Mouse (Mus musculus) layer of hippocampus, postnatal 14 days (tissue): Measurements from ENCODE around the gene Lrp2. TPM values are rescaled to one million over a fixed set of nuclear protein-coding genes. Genes with fewer than 3 reads are reported as not detected.
"Not testable (repeated sequence)": the region's sequence is repeated elsewhere in the genome, so short reads cannot be mapped to it uniquely, and the experiment has no call there.

Source experiments
- DNase-seq, 2 experiments: peaks; one replicate each; pipeline ENCODE4 v3.0.0; 2021 to 2022; ENCODE audit warnings: low spot score in 2 of 2, mixed read lengths in 1 of 2
- total RNA-seq, 2 experiments: library from RNA; stranded (reverse); gene quantifications; 2 replicates each; pipeline ENCODE4 v1.2.3; 2021

The Lrp2 gene
- total RNA-seq, 2 experiments from 2014 or later: 0.67 to 1.2 TPM

GRCm38 (mm10) chr2:69584117-69584933 is 1.5 kb downstream of the Lrp2 start:
- no peak for DNase-seq

GRCm38 (mm10) chr2:69582861-69583260 is 3.0 kb downstream of the Lrp2 start:
- no peak for DNase-seq

DNA sequence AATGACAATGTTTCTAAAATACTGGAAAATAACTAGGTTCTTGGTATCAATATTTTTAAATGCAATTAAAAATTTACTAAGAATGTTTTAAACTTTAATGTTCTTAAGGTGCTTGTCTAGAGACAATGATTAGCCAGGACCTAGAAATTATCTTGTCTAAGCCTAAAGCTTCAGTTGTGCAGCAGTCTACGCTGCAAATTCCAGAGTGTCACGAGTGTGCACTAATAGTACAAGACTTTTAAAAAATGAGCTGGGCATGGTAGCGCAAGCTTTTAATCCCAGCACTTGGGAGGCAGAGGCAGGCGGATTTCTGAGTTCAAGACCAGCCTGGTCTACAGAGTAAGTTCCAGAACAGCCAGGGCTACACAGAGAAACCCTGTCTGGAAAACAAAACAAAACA is 3.8 kb downstream of the Lrp2 start:
- not testable (repeated sequence) for DNase-seq

DNA sequence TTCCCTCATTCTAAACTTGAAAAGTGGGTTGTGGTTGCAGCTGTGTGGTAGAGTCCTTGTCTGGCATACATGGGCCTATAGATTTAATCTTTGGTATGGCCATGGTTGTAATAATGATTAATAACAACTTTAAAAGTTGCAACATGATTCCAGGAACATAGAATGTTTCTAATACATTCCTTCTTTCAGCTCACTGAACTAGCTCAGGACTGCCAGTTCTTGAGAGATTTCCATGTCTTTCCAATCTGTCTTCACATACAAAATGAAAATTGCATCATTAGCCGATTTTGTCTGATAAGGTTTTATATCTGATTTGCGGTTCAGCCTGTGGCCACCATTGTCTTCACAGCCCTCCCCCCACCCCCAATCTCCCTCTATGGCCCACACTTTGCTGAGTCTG is 5.8 kb downstream of the Lrp2 start:
- no peak for DNase-seq

DNA sequence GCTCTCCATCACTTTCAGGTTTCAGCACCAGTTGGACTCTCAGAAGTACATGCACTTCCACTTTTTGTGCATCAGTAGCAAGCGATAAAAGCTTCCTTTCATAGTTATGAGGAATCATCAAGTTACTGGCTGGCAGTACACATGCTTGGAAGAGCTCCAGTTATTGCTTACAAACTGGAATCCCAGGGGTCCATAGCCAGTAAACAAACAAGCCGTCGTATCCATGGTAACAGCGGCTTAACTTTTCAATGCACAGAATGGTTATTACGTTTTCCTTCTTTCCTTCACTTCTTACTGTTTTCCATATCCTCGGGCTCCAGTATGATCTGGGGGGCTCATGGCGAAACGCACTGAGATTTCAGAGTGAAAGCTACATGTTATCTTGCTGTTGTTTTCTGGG is 7.7 kb downstream of the Lrp2 start:
- no peak for DNase-seq

- no peak for DNase-seq
Observed at GRCm38 (mm10) chr2:69576531-69576930, 9.3 kb downstream of the Lrp2 start.

DNA sequence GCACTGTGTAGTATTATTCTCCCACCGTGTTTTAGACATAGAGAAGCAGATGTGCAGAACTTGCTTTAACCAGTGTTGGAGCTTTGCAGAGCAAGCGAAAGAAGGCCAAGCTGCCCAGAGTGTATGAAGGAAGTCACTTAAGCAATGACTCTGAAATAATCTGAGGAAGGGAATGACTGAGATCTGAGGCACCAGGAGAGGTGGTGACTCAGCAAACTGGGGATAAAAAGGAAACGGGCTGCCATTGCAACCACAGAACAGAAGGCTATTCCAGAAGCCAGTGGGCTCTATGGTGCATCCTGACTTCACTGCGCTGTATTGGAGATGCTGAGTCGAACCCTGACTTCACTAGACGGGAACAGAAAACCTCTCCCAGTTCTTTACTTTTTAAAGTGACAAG is 10.9 kb downstream of the Lrp2 start:
- no peak for DNase-seq

DNA sequence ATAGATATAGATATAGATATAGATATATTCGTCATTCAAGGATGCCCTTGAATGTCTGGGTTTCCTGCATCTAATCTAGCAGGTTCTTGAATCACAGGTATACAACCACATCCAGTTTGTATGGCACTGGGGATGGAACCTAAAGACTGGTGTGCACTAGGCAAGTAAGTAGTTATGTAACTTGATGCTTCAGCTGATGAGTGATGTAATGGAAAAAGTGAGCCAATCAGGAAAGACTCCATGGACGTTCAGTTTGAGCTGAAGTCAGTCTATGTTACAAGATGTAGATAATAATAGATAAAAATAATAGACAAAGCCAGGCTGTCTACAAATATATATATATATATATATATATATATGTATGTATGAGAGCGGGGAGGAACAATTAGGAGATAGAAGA is 11.6 kb downstream of the Lrp2 start:
- no peak for DNase-seq

DNA sequence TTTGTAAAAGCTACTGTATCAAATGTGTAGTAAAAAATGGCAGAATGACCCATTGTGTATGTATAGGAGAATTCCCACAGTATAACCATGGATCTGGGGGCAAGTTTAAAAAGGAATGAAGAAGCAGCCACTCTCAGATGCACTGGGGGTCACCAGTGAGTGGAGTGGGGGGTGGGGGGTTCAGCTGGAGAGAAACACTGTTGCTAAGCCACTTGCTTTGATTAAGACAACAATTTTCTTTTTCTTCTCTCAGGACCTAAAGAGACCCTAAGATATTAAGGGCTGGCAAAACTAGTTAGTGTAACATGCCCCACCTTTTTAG is 12.2 kb downstream of the Lrp2 start:
- no peak for DNase-seq

DNA sequence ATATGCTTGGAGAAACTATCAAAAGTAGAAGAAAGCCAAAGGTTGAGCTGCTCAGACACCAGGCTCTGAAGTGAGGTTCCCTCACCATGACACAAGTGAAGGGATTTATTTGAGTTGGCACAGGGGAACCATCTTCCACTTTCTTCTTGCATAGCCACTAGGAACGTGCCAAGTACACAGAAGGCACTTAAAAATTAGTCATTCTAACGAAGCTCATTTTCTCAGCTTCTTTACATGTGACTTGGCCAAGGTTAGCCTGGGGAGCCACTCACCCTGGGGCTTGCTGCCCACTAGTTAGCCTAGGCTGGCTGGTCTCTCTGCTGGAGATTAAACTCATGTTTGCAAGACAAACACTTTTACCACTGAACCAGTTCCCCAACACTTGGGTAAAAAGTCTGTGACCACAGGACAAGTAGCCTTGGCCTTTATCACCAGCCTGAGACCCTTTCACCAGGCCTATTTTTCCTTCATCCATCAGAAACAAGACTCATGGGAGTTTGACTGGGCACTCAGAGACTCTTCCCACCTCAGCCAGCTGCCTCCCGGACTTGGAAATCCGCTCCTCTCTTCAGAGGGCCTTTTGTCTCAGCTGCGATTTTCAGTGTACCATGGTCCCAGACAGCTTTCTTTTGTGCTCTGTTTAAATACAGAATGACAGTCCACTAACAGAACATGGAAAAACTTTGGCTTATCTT is 12.7 kb downstream of the Lrp2 start:
- no peak for DNase-seq

DNA sequence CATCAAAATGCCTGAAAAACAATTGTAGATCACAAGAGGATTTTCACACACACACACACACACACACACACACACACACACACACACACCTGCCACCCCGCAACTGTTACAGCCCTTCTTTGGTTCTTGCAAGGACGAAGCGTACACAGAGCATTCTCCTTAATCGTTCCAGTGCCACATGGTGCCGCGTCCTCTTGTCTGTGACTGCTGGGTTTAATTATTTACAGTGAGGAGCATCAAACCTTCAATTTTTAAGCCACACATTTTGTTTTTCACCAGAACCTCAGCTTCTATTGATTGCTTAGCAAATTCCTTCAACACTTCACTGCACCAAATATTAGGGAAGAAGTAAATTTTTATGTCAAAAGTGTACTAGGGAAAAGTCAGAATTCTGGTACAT is 15.3 kb downstream of the Lrp2 start:
- DNase-seq: no peak

- no peak for DNase-seq
Observed at GRCm38 (mm10) chr2:69566281-69566680, 19.6 kb downstream of the Lrp2 start.

GRCm38 (mm10) chr2:69563492-69563891 is 22.4 kb downstream of the Lrp2 start:
- no peak for DNase-seq

DNA sequence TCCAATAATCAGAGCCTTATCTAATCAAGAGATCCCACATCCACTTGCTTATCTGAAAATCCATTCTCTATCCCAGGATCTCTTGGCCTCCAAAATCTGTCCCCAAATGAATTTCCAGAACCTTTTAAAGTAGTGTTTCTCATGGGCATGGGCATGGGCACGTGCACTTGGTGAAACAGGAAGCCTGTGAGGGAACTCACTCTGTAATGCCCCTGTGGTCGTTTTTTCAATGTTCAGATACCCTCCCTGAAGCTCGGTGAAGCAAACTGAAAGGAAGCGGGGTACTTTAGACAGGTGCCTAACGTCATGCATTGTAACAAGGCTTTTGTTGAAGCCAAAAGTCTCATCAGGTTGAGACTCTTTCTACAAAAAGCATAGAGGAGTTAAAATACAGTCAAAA is 23.1 kb downstream of the Lrp2 start:
- no peak for DNase-seq

GRCm38 (mm10) chr2:69560221-69560620 is 25.6 kb downstream of the Lrp2 start:
- no peak for DNase-seq

DNA sequence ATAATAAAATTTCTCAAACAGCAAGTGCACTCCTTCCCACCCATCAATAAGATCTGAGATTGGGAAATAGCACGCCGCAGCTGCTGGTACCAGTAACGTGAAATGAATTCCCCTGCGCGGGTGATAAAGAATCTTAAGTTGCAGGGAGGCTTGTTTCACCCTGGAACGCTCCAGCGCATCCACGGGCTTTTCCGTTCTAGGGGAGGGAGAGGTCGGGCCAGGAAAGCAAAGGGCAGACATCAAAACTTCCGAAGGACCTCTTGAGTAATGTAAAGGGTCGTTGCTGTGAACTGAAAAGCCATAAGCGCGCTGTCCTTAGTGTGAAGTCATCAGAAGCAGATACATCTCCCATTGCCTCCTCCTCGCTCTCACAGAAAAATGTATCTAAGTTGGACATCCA is 26.5 kb downstream of the Lrp2 start:
- DNase-seq: no peak

DNA sequence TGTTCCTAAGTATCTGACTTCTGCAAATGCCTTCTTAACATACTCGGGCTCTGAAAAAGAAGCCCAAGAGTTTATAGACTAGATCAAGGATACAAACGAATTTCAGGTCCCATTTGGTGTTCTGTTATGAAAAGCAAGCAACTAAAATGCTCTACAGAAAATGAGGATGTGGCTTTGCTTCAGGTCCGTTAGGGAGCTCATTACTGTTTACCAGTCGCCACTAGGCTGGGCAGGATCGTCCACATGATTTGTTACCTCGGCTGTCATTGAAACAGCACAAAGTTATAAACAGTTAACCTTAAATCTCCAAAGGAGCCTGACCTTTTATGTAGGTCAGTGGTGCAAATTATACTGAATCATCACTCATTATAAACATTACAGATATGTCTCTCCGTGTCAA is 29.2 kb downstream of the Lrp2 start:
- DNase-seq: no peak

- DNase-seq: no peak
Observed at GRCm38 (mm10) chr2:69551639-69552038, 34.2 kb downstream of the Lrp2 start.

DNA sequence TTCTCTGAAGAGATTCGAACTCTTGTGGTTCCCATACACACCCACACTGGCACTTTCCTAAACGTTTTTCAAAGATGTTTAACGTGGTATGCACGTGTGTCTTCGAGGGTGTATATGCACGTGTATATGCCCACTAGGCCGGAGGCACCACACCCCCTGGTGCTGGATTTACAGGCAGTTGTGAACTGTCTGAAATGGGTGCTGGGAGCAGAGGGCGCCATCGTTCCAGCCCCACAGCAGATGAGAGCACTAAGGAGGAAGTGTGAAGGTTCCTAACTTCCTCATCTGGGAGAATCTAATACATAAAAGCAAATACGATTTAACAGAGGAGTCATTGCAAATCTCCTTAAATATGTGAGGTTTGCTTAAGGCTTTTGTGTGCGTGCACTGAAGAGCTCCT is 39.0 kb downstream of the Lrp2 start:
- no peak for DNase-seq

DNA sequence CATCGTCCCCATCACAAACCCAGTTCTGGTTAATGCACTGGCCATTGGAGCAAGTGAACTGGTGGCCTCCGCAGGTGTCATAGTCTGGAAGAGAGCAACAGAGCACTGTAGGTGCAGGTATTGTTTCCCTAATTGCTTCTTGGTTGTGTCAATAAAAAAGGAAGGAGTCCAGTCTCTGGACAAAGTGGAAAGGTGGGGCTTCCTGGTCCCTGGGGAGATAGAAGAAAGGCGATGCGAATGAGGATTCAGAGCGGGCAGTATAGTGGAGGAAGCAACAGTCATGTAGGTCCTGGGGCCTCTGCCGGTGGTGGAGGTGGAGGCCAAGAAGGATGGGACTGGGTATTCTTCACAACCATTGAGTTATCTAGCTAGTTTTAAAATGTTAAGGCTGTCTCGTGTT is 49.8 kb downstream of the Lrp2 start:
- no peak for DNase-seq

DNA sequence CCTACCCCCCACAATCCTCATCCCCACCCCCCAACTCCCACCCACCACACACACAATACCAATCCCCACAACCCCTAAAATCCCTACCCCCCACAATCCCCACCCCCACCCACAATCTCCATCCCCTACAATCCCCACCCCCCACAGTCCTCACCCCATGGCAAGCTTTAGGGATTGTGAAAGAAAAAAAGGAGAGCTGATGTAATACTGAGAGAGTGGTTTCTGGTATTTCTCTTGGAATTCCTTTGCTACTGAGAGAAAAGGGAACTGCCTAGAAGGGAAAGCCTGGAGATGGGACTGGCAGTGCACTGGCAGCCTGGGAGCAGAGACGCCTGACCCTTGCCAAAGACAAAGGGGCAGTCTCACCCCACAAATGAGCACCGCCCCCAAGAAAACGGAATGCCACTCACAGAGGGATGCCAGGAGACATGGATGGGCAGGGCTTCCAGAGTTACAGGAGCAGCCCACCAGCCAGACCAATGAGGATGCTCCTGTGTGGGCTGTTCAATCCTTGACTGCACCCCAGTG is 54.3 kb downstream of the Lrp2 start:
- no peak for DNase-seq

GRCm38 (mm10) chr2:69530691-69531527 is 55.0 kb downstream of the Lrp2 start:
- DNase-seq: no peak
